Mouse (Mus musculus) forebrain, embryonic 13.5 days (tissue): Measurements from ENCODE around the gene Agbl2. TPM values are rescaled to one million over a fixed set of nuclear protein-coding genes. Genes with fewer than 3 reads are reported as not detected.

Experiments used
- ATAC-seq: fragments of 200-750 bp; cut with Nextera tagmentation; 2 replicates; pipeline ENCODE4 v1.8.0; 2017
- H3K27ac ChIP-seq: fragments of 300-500 bp; sonication (generic); 2 replicates; pipeline ENCODE4 v1.5.1; 2015; ENCODE audit warnings: inconsistent platforms, mild to moderate bottlenecking, moderate library complexity
- H3K27me3 ChIP-seq: fragments of 300-500 bp; sonication (generic); 2 replicates; pipeline ENCODE4 v1.6.1; 2015; ENCODE audit warnings: mild to moderate bottlenecking, inconsistent platforms
- H3K36me3 ChIP-seq: fragments of 300-500 bp; sonication (generic); 2 replicates; pipeline ENCODE4 v1.6.1; 2015; ENCODE audit warnings: mild to moderate bottlenecking, inconsistent platforms; ENCODE audit not compliant: poor library complexity, severe bottlenecking
- H3K4me1 ChIP-seq: fragments of 300-500 bp; sonication (generic); 2 replicates; pipeline ENCODE4 v1.6.1; 2015; ENCODE audit warnings: inconsistent platforms
- H3K4me2 ChIP-seq: fragments of 300-500 bp; sonication (generic); 2 replicates; pipeline ENCODE4 v1.6.1; 2015; ENCODE audit warnings: inconsistent platforms, mild to moderate bottlenecking, moderate library complexity
- H3K4me3 ChIP-seq: fragments of 300-500 bp; sonication (generic); 2 replicates; pipeline ENCODE4 v1.5.1; 2015; ENCODE audit warnings: mild to moderate bottlenecking, inconsistent platforms
- H3K9ac ChIP-seq: fragments of 300-500 bp; sonication (generic); 2 replicates; pipeline ENCODE4 v1.6.1; 2015; ENCODE audit warnings: mild to moderate bottlenecking, inconsistent platforms
- H3K9me3 ChIP-seq: fragments of 300-500 bp; sonication (generic); replicated peaks from 2 replicates; pipeline ENCODE4 v1.6.1; 2016; ENCODE audit warnings: inconsistent platforms
- WGBS: fragments of 180-500 bp; shearing (Covaris S2); methylation state at CpG from one replicate; pipeline ENCODE4 v1.1.7; 2015; 5-methylcytosine and 5-hydroxymethylcytosine counted together
- polyA plus RNA-seq: library from polyadenylated mRNA; unstranded; fragments of >200 nt; fragmentation: Nextera tagmentation; extraction: Ambion mirVana; gene quantifications from 2 replicates; pipeline ENCODE4 v1.2.1, GENCODE M21; 2015

The Agbl2 gene
- 0.21 and 1.1 TPM in 2 replicates for polyA plus RNA-seq

DNA sequence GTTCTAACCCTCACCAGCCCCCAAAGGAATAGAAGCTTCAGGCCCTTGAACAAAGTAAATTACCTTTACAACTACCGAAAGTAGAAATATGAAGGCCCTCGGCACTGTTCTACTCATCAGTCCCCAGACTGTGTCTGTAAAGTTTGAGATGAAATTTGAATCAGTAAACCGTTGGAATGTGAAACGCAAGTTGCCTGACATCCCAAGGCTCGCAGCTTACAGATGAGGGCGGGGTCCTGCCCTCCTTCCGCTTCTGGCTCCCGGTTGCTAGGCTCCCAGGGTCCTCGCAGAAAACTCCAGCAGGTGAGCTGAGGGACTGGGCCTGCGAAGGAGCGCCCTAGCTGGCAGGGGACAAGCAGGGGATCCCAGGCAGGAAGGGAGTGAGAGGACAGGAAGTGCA lies at the start of gene Agbl2:
Gene Agbl2 (plus strand): TSS at position 270 of the 400 bp plus-strand sequence.
- Histone ChIP-seq H3K4me3 (peak within 1 kb of the TSS; percentile 33), H3K27ac (no peak within 1 kb of the TSS; the same call in 1 of the 2 replicates), H3K9me3 (no peaks in the 10 kb centered on the region), H3K9ac (peak within 1 kb of the TSS; percentile 56), H3K4me2 (peak within 1 kb of the TSS; percentile 63), H3K27me3 (peaks cover 15% of the 10 kb centered on the region; the same call in 1 of the 2 replicates), H3K36me3 (peaks cover 39% of the 10 kb centered on the region), H3K4me1 (peaks cover 11% of the 10 kb centered on the region)
- WGBS: 6% methylated on average over 11 of the region's 11 CpGs
- ATAC-seq: peak; percentile 48; the same call in 1 of the 2 replicates

DNA sequence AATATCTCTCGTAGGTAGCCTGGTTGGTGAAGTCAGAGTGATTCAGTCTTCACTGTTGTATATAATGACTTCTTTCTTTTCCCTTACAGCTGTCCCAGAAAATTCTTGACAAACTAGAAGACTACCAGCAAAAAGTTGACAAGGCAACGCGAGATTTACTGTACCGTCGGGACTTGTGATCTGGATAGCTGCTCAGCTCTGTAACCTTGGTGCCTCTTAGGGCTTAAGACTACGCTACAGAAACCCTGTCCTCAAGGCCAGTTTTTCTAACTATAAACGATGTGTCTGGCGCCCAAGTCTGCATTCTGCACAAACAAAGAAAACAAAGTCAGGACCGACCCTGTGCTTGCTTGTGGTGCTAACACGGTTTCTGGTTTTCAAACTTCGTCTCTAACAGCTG lies 47.2 kb upstream of the Agbl2 start:
- no peak overlapping the region for H3K4me3 ChIP-seq
- ATAC-seq: no peak
- no peak overlapping the region for H3K27ac ChIP-seq
- H3K27me3 ChIP-seq: no peaks in the 10 kb centered on the region
- H3K9ac ChIP-seq: no peak overlapping the region
- H3K4me1 ChIP-seq: no peaks in the 10 kb centered on the region
- H3K4me2 ChIP-seq: no peak overlapping the region
- H3K36me3 ChIP-seq: peaks cover 76% of the 10 kb centered on the region
- no peaks in the 10 kb centered on the region for H3K9me3 ChIP-seq
- WGBS: 91% methylated on average over 11 of the region's 11 CpGs

DNA sequence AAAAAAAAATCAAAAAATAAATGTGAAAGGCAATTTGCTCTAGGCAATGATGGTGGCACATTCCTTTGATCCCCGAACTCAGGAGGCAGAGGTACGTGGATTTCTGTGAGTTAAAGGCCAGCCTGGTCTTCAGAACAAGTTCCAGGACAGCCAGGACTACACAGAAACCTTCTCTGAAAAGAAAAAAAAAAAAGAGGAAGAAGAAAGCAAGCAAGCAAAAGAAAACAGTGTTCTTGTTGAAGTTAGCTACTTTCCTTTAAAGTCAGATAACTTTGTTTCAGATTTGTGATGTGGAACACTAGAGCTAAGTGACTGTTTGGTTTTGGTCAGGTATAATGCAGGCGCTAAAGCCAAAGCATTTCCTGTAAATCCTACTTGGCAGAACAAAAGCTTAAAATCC lies 43.7 kb upstream of the Agbl2 start:
- Histone ChIP-seq H3K36me3 (peaks cover 42% of the 10 kb centered on the region), H3K4me3 (no peak overlapping the region), H3K27me3 (no peaks in the 10 kb centered on the region), H3K9me3 (no peaks in the 10 kb centered on the region), H3K4me1 (no peaks in the 10 kb centered on the region), H3K9ac (no peak overlapping the region), H3K4me2 (no peak overlapping the region), H3K27ac (no peak overlapping the region)
- no peak for ATAC-seq
- WGBS: 88% methylated on average over 3 of the region's 3 CpGs

DNA sequence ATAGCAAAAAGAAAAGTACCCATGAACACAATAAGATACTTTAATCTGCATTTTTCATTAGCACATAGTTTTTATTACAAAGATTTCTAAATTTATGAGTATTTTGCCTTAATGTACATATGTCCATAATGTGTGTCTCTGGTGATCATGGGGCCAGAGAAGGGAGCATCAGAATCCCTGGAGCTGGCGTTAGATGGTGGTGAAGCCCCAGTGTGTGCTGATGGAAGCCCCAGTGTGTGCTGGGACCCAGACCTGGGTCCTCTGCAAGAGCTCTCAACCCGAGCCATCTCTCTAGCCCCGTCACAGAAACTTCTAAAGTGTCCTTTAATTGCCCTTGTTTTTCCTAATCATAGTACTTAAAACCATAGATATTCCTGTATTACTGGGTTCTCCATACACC lies 43.2 kb upstream of the Agbl2 start:
- H3K4me1 ChIP-seq: 0 out of 2 replicates have a peak, but pooled peaks cover 2% of the 10 kb centered on the region
- 94% methylated on average over 3 of the region's 3 CpGs for WGBS
- no peak overlapping the region for H3K9ac ChIP-seq
- no peak overlapping the region for H3K4me3 ChIP-seq
- no peak for ATAC-seq
- no peaks in the 10 kb centered on the region for H3K9me3 ChIP-seq
- no peak overlapping the region for H3K27ac ChIP-seq
- H3K4me2 ChIP-seq: no peak overlapping the region
- H3K36me3 ChIP-seq: peaks cover 36% of the 10 kb centered on the region
- H3K27me3 ChIP-seq: no peaks in the 10 kb centered on the region

DNA sequence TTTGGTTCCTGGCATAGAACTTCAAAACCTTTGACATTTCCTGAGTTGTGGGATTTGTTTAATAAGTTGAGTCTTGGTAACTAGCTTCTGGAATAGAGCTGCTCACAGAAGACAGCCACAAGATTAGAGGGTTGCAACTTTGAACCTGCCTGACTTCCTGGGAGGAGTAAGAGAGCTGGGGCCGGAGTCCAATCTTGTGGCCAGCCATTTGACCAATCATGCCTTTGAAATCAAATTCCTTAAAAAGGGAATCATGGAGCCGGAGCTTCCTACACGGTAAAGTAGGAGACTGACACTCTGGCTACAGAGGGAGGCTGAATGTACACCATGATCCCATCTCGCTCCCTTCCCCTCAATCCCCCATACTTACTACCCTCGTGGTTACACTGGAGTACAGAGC lies 42.6 kb upstream of the Agbl2 start:
- Histone ChIP-seq H3K27ac (no peak overlapping the region), H3K36me3 (peaks cover 31% of the 10 kb centered on the region), H3K27me3 (no peaks in the 10 kb centered on the region), H3K4me3 (no peak overlapping the region), H3K9me3 (no peaks in the 10 kb centered on the region), H3K4me2 (no peak overlapping the region), H3K4me1 (0 out of 2 replicates have a peak, but pooled peaks cover 8% of the 10 kb centered on the region), H3K9ac (no peak overlapping the region)
- 92% methylated on average over 5 of the region's 5 CpGs for WGBS
- no peak for ATAC-seq

DNA sequence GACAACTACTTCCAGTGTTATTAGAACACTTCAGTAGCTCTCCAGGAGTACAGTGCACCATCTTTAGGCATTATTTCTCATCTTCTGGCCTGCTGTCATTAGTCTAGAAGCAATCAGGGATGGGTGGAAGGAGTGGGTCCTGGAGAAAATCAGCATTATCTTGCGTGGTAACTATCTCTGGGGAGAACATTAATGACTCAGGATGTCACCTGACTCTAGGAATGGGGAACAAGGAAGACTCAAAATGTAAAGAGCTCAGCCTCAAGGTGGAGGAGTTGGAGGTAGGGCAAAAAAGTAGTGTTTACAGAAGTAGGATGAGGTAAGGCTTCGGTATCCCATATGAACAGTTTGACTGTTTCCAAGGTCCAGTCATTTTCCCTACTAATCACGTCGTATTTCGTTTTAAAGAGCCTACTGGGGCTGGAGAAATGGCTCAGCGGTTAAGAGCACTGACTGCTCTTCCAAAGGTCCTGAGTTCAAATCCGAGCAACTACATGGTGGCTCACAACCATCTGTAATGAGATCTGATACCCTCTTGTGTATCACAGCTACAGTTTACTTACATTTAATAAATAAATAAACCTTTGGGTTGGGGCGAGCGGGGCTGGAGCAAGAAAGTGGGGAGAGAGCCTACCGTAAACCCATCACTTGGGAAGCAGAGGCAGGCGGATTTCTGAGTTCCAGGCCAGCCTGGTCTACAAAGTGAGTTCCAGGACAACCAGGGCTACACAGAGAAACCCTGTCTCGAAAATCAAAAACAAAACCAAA lies 38.1 kb upstream of the Agbl2 start:
- 68% methylated on average over 12 of the region's 12 CpGs for WGBS
- peaks cover 33% of the 10 kb centered on the region for H3K4me1 ChIP-seq
- no peaks in the 10 kb centered on the region for H3K9me3 ChIP-seq
- peaks cover 17% of the 10 kb centered on the region for H3K36me3 ChIP-seq
- H3K4me2 ChIP-seq: peak overlapping the region; percentile 58
- peak overlapping the region; percentile 98 for H3K27ac ChIP-seq
- peak overlapping the region; percentile 94 for H3K4me3 ChIP-seq
- peak; percentile 3 for ATAC-seq
- H3K27me3 ChIP-seq: no peaks in the 10 kb centered on the region
- H3K9ac ChIP-seq: peak overlapping the region; percentile 55

DNA sequence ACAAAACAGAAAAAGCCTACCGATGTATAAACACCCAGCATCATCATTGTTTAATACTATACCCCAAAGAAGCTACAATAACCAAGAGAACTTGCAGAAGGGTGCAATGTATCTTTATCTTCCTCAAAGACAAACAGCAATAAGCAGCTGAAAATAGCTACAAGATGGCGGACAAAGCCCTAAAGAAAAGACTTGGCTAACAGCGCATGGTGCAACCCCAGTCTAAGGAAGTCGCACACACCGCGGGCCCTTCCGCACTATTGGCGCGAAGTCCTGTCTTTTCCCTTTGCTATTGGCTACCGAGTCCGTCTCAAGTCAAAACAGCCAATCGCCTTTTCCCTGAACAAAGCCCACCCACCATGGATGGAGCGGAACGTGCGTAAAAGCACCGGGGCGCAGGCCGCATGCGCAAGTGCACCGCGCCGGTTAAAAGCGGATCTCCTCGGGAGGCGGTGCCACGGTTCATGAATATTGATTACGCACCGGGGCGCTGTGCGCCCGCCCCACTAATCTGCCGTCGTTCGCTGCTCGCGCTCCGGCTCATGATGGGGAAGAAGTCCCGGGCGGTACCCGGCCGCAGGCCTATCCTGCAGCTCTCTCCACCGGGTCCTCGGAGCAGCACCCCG lies 37.4 kb upstream of the Agbl2 start, which contains the start of gene Fnbp4:
Gene Fnbp4 (plus strand): TSS at position 318 of the 626 bp plus-strand sequence.
- Histone ChIP-seq H3K36me3 (peaks cover 21% of the 10 kb centered on the region), H3K4me2 (peak within 1 kb of the TSS; percentile 91), H3K27me3 (no peaks in the 10 kb centered on the region), H3K27ac (peak within 1 kb of the TSS; percentile 98), H3K4me3 (peak within 1 kb of the TSS; percentile 94), H3K9me3 (no peaks in the 10 kb centered on the region), H3K4me1 (peaks cover 36% of the 10 kb centered on the region), H3K9ac (peak within 1 kb of the TSS; percentile 99)
- 1% methylated on average over 44 of the region's 44 CpGs for WGBS
- peak; percentile 100 for ATAC-seq

DNA sequence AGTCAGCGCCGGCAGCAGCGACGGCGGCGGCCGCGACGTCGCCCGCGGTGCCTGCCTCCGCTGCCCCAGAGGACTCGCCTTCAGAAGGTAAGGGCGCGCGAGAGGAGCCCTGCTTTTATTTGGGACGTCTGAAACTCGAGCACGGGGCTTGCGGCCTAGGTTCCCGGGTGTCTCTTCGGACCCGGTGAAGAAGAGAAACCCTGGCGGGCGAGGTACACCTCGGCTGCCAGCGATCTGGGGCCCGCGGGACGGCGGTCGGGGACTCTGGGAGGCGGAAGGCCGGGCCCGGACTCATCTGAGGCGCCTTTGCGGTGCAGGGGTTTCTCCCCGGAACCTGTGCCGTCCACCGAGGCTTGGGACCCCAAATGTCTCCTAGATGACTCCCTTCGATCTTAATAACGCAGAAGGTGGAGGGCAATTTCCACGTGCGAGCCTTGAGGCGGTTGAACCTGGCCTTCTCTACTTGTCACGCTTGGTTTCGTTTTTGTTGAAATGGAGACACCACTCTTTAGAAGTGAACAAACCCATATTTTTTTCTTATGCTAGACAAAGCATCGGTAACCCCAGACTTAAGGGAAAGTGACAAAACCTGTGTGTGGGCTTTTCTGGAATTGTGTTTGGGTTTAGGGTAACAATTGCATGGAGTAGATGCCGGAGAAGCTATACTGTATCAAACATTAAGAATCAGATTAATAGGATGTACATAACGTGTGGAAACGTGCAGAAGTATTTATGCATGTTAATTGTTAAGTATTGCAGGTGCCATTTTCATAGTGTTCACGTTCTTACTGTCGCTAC lies 36.6 kb upstream of the Agbl2 start:
- Histone ChIP-seq H3K4me3 (peak overlapping the region; percentile 94), H3K4me2 (peak overlapping the region; percentile 91), H3K4me1 (peaks cover 36% of the 10 kb centered on the region), H3K36me3 (peaks cover 27% of the 10 kb centered on the region), H3K9ac (peak overlapping the region; percentile 99), H3K27ac (peak overlapping the region; percentile 98), H3K9me3 (no peaks in the 10 kb centered on the region), H3K27me3 (no peaks in the 10 kb centered on the region)
- under 1% methylated on average over 54 of the region's 54 CpGs for WGBS
- no peak; the same call in none of the 2 replicates for ATAC-seq

DNA sequence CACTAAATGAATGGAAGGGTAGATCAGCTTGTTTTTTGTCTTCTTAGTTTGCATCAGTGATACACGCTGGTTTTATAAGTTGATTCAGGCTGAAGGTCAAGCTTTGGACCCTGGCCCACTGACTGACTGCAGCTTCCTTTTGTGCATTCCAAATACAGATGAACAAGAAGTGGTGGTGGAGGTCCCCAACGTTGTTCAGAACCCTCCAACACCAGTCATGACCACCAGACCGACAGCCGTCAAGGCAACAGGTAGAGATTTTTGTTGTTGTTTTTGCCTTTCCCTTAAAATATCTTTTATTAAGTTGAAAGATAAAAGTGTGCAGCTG lies 36.0 kb upstream of the Agbl2 start:
- Histone ChIP-seq H3K4me1 (peaks cover 36% of the 10 kb centered on the region), H3K9me3 (no peaks in the 10 kb centered on the region), H3K27ac (peak overlapping the region; percentile 98; the same call in 1 of the 2 replicates), H3K4me2 (peak overlapping the region; percentile 91), H3K27me3 (no peaks in the 10 kb centered on the region), H3K9ac (peak overlapping the region; percentile 99), H3K36me3 (peaks cover 33% of the 10 kb centered on the region), H3K4me3 (peak overlapping the region; percentile 94)
- WGBS: 12% methylated on average over 4 of the region's 4 CpGs
- ATAC-seq: no peak

DNA sequence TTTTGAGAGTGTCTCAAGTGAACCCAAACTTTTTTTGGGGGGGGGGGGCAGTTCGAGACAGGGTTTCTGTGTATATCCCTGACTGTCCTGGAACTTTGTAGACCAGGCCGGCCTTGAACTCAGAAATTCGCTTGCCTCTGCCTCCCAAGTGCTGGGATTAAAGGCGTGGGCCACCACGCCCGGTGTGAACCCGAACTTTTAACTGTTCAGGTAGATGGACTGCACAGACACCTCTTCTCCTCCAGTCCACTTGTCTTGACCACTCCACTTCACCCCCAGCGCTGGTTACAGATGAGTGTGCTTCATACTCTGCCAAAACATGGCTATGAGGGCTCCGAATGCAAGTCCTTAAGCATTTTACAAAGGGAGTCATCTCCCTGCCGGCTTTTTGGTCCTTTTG lies 35.4 kb upstream of the Agbl2 start:
- ATAC-seq: no peak

DNA sequence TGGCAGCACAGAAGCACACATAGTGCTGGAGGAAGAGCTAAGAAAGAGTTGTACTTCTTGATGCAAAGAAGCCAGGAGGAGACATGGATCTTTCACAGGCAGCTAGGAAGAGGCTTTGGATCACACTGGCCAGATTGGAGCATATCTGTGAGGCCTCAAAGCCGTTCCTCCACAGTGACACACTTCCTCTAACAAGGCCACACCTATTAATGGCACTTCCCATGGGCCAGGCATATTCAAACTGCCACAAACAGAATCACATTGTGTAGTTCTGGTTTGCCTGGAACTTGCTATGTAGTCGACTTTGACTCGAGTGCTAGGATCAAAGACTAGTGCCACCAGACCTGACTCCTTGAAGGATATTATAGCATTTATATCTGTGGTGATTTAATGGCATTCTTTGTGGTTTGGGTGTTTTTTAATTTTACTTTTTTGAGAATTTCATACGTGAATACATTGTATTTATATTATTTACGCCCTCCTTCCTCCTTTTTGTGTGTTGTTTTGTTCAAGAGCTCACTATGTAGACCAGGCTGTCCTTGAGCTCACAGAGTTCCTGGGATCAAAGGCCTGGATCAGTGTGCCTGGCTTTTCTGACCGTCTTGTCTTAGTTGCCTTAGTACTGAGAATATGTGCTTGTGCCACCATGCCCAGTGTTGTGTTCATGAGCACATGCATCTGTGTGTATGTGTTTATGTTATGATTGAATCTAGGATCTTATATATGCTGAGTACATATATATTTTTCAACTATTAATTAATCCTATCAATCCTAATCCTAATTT lies 32.7 kb upstream of the Agbl2 start:
- H3K36me3 ChIP-seq: peaks cover 60% of the 10 kb centered on the region
- H3K4me2 ChIP-seq: no peak overlapping the region
- peaks cover 28% of the 10 kb centered on the region for H3K4me1 ChIP-seq
- no peak overlapping the region for H3K9ac ChIP-seq
- no peak overlapping the region for H3K4me3 ChIP-seq
- 80% methylated on average over 6 of the region's 6 CpGs for WGBS
- no peak for ATAC-seq
- H3K27ac ChIP-seq: no peak overlapping the region
- H3K27me3 ChIP-seq: no peaks in the 10 kb centered on the region
- no peaks in the 10 kb centered on the region for H3K9me3 ChIP-seq

More for the DNA sequence above, 35.4 kb upstream of the Agbl2 start:
- WGBS: 91% methylated on average over 10 of the region's 10 CpGs
- no peaks in the 10 kb centered on the region for H3K9me3 ChIP-seq
- H3K36me3 ChIP-seq: peaks cover 34% of the 10 kb centered on the region
- H3K27ac ChIP-seq: no peak overlapping the region
- H3K4me3 ChIP-seq: peak overlapping the region; percentile 94
- peak overlapping the region; percentile 91 for H3K4me2 ChIP-seq
- H3K4me1 ChIP-seq: peaks cover 36% of the 10 kb centered on the region
- H3K9ac ChIP-seq: peak overlapping the region; percentile 99; the same call in 1 of the 2 replicates
- H3K27me3 ChIP-seq: no peaks in the 10 kb centered on the region
